Mouse (Mus musculus): ENCODE results near the gene Kirrel3. TPM values are rescaled to one million over a fixed set of nuclear protein-coding genes. Genes with fewer than 3 reads are reported as not detected.

Kirrel3 gene
- 0.48 and 1.0 TPM in 2 replicates for polyA plus RNA-seq (2016; fragmentation: Nextera tagmentation; extraction: Ambion mirVana)

DNA sequence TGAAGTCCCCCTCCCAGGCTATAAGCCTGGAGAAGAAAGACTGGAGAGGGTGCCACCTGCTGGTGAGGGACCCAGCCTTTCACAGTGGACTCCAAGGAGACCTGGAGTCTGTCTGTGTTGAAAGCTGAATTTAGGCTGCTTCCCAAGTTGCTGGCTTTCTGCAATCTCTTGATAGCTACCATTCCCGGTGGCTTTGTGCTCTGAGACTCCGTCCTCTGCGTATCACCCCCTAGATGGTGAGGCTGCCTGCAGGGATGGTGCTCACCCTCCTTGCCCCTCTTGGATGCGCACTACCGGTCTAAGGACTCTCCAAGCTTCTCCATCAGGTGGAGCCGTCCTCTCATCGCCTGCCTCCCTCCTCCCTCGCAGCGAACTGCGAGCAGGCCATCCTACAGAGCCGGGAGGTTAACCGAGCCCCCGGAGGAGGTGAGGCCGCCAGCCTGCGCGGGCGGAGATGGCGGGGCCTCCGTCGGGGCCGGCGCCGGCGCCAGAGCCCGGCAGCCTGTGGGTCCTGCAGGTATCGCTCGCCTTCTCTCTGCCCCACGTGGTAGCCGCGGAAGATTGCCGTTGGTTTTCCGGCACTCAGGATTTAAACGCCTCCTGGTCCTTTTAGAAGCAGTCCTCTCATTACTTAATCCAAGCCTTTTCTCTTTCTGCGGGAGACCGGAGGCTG lies at the start of gene Kirrel3:
Kirrel3 (plus strand) TSS at position 136 of the 673 bp plus-strand sequence.
- WGBS, result 1% methylated on average over 35 of the region's 35 CpGs
- Histone ChIP-seq H3K27me3 (ENCODE audit: insufficient read depth, poor library complexity, severe bottlenecking) (peaks cover 71% of the 10 kb centered on the region), H3K27ac (peak within 1 kb of the TSS; percentile 56; the same call in 1 of the 2 replicates), H3K9me3 (no peaks in the 10 kb centered on the region), H3K36me3 (no peaks in the 10 kb centered on the region), H3K4me1 (peaks cover 19% of the 10 kb centered on the region), H3K4me3 (peak within 1 kb of the TSS; percentile 66)
- peak; percentile 83 for DNase-seq (ENCODE audit: low spot score)

DNA sequence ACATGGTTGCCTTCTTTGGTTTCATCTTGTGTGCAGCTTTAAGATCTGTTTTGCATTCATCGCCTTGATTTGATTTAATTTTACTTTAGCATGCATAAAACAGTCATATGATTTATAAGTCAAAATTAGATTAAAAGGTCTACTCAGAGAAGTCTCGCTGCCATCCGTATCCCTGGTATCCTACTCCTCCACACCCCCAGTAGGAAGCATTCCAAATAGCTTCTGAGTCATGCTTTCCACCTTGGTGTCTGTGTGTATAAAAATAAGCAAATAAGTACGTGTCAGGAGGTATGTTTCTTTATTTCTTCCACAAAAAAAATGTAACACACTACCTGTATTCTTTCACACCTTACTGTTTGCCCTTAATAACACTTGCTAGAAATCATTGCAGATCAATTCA lies 45.0 kb upstream of the Kirrel3 start:
- no peak for DNase-seq (ENCODE audit: low spot score)
- H3K4me3 ChIP-seq, result no peak overlapping the region
- H3K27me3 ChIP-seq (ENCODE audit: insufficient read depth, poor library complexity, severe bottlenecking), result no peaks in the 10 kb centered on the region
- 77% methylated on average over 4 of the region's 4 CpGs for WGBS
- no peaks in the 10 kb centered on the region for H3K4me1 ChIP-seq
- H3K36me3 ChIP-seq, result no peaks in the 10 kb centered on the region
- no peaks in the 10 kb centered on the region for H3K9me3 ChIP-seq
- no peak overlapping the region for H3K27ac ChIP-seq

DNA sequence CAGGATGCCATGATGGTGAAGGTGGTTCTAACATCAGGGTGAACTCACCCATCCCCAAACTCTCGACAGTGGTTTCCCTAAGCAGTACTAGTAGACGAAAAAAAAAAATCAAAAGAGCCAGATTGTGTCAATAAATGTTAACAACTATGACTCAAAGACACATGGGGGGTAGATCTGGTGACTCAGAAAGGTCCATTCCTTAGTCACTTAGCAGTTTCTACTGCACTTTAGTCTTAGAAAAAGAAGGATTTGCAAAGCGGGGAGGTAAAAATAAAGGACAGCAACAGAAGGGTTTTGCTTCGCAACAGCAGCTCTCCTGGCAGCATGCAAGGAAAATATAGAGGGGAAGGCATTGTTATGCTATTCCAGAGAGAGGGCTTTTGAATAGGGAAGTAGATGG lies 41.7 kb upstream of the Kirrel3 start:
- Histone ChIP-seq H3K36me3 (no peaks in the 10 kb centered on the region), H3K27ac (no peak overlapping the region), H3K4me1 (no peaks in the 10 kb centered on the region), H3K9me3 (no peaks in the 10 kb centered on the region), H3K4me3 (no peak overlapping the region), H3K27me3 (ENCODE audit: insufficient read depth, poor library complexity, severe bottlenecking) (no peaks in the 10 kb centered on the region)
- no peak for DNase-seq (ENCODE audit: low spot score)
- 69% methylated on average over 4 of the region's 4 CpGs for WGBS

DNA sequence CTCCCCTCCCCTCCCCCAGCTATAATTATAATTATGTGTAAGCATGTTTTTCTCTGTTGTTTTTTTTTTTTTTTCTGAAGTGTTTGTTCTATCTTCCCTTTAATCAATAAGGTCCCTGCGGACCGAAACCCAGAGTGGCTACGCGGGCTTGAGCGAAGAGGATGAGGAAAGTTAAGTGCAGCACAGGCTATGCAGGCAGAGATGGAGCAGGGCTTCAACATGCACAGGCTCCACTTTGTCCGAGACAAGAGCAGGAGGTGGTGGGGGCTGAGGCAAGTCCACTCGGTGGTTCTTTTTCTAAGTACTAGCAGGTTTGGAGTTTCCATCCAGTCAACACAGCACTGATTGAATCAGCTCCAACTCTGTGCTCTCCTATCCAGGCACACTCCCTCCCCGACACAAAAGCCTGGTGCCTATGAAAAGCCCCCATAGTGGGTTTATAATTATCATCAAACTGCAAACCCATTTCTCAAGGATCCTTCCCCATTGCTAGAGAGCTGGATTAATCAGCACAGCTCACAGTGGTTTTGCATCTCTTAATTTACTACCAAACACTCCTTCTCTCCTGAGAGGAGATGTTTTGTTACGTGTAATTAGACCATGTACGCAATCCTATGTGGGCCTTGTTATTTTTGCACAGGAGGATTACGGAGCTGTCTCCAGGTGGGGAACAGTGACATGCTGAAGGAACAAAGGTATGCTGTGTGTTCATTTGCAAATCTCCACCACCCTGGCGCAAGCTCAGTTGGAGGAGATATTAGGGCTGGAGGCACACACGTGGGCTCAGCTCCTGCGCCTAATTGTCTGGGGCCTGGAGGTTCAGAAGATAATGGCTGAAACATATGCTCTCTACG lies 39.0 kb upstream of the Kirrel3 start:
- Histone ChIP-seq H3K27me3 (ENCODE audit: insufficient read depth, poor library complexity, severe bottlenecking) (no peaks in the 10 kb centered on the region), H3K27ac (no peak overlapping the region), H3K4me3 (no peak overlapping the region), H3K4me1 (no peaks in the 10 kb centered on the region), H3K36me3 (no peaks in the 10 kb centered on the region), H3K9me3 (no peaks in the 10 kb centered on the region)
- WGBS, result 76% methylated on average over 15 of the region's 15 CpGs
- DNase-seq (ENCODE audit: low spot score), result no peak

DNA sequence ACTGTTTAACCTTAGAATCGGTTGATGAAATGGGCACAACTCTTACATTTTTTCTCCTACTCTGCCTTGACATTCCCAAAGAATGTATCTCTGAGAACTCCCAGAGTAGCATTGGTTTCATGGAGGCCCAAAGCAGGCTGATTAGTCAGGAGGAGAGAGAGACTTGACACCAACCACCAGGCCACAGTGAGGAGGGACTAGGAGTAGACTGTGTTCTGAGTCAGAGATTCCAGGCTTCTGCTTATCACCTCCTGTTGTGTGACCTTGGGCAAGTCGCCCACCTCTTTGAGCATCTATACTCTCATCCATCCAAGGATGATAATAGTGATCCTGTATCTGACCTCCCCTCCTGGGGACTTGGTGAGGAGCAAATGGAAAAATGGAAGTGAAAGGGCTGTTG lies 38.0 kb upstream of the Kirrel3 start:
- no peaks in the 10 kb centered on the region for H3K4me1 ChIP-seq
- no peak overlapping the region for H3K4me3 ChIP-seq
- H3K27me3 ChIP-seq (ENCODE audit: insufficient read depth, poor library complexity, severe bottlenecking), result no peaks in the 10 kb centered on the region
- no peaks in the 10 kb centered on the region for H3K36me3 ChIP-seq
- H3K27ac ChIP-seq, result no peak overlapping the region
- 71% methylated on average over 2 of the region's 2 CpGs for WGBS
- no peaks in the 10 kb centered on the region for H3K9me3 ChIP-seq
- no peak for DNase-seq (ENCODE audit: low spot score)

DNA sequence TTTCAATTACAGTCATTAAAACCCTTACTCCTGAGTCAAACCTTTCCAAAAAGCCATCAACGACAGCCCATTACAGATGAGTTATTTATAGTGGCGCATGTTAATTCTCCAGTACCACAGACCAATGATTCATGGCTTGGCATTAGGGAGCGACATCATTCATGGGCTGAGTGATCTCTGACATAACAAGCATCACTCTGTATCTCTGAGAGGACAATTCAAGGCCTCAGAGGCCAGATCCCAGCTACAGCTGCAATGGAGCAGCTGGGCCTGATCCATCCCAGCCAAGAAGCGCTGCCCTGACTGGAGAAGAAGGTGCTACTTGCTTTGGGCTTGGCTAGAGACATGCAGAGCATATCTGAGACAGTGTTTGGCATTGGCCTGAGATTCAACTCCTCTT lies 37.2 kb upstream of the Kirrel3 start:
- H3K4me3 ChIP-seq, result no peak overlapping the region
- no peaks in the 10 kb centered on the region for H3K27me3 ChIP-seq (ENCODE audit: insufficient read depth, poor library complexity, severe bottlenecking)
- no peaks in the 10 kb centered on the region for H3K36me3 ChIP-seq
- DNase-seq (ENCODE audit: low spot score), result no peak
- H3K27ac ChIP-seq, result no peak overlapping the region
- 81% methylated on average over 4 of the region's 4 CpGs for WGBS
- no peaks in the 10 kb centered on the region for H3K9me3 ChIP-seq
- no peaks in the 10 kb centered on the region for H3K4me1 ChIP-seq

DNA sequence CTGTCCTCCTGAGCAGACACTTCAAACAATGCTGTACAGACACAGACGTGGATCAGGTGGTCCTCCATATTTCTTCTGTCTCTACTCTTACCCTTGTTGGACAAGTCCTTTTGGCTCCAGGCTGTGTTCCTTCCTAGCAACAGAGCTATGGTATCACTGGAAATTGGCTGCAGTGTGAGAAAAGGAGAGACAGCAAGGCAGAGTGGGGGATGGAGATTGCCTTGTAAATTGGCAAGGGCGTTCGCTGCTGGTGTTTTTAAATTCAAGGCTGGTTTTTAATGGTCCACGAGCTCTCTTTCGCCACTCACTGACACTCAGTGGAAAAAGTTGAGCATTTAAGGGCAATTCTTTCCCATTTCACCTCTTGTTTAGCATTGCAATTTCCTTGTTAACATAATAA lies 27.5 kb upstream of the Kirrel3 start:
- Histone ChIP-seq H3K27ac (no peak overlapping the region), H3K36me3 (no peaks in the 10 kb centered on the region), H3K4me1 (no peaks in the 10 kb centered on the region), H3K9me3 (no peaks in the 10 kb centered on the region), H3K4me3 (no peak overlapping the region), H3K27me3 (ENCODE audit: insufficient read depth, poor library complexity, severe bottlenecking) (no peaks in the 10 kb centered on the region)
- DNase-seq (ENCODE audit: low spot score), result no peak
- 60% methylated on average over 5 of the region's 5 CpGs for WGBS

DNA sequence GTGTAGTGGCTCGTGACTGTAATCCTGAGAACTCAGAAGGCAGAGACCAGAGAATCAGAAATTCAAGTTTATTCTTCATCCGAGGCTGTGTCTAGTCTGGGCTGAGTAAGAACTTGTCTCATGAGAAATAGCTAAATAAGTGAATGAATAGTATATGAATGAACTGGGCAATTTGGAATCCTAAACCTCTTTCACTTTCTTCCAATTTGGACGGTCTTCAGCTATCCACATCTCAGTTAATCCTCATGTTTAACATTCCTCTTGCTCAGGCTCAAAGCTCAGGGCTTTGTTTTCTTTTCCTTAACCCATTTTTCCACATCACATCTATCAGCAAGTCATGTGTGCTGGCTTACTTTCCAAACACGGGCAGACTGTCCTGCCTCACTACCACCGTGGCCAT lies 25.7 kb upstream of the Kirrel3 start:
- H3K27ac ChIP-seq, result no peak overlapping the region
- 66% methylated on average over 5 of the region's 5 CpGs for WGBS
- H3K36me3 ChIP-seq, result no peaks in the 10 kb centered on the region
- H3K4me3 ChIP-seq, result no peak overlapping the region
- no peaks in the 10 kb centered on the region for H3K4me1 ChIP-seq
- DNase-seq (ENCODE audit: low spot score), result no peak
- no peaks in the 10 kb centered on the region for H3K27me3 ChIP-seq (ENCODE audit: insufficient read depth, poor library complexity, severe bottlenecking)
- no peaks in the 10 kb centered on the region for H3K9me3 ChIP-seq

DNA sequence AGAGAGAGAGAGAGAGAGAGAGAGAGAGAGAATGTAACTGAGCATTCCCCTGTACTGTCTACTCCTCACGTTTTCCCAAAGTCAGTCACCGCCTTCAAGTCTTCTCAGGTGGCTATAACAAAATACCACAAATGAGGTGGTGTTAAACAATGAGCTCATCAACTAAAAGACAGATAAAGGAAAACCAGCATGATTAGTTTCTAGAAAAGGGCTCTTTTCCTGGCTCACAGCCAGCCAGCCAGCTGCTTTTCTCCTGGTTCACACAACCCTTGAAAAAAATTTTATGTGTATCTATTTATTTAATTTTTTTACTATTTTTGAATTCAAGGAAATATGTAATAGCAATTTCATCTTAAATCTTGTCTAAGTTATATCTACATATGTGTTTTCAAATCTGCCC lies 22.0 kb upstream of the Kirrel3 start:
- Histone ChIP-seq H3K27me3 (ENCODE audit: insufficient read depth, poor library complexity, severe bottlenecking) (no peaks in the 10 kb centered on the region), H3K9me3 (no peaks in the 10 kb centered on the region), H3K4me1 (no peaks in the 10 kb centered on the region), H3K4me3 (no peak overlapping the region), H3K36me3 (no peaks in the 10 kb centered on the region), H3K27ac (no peak overlapping the region)
- 57% methylated on average over 2 of the region's 2 CpGs for WGBS
- no peak for DNase-seq (ENCODE audit: low spot score)

DNA sequence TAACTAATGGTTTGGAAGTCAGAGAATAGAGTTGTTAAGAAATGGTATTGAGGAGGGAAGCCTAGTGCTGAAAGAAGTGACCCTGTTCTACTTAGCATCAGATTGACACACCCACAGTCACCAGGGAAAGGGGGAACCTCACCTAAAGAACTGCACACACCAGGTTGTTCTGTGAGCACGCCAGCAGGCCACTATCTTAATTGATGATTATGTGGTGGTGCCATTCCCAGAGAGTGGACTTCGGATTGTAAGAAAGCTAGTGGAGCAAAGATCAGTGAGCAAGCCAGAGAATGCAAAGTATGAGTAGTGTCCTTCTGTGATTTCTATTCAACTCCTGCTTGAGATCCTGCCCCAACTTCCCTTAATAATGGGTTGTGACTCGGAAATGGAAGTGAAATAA lies 19.6 kb upstream of the Kirrel3 start:
- WGBS, result 48% methylated on average over 3 of the region's 3 CpGs
- Histone ChIP-seq H3K4me1 (no peaks in the 10 kb centered on the region), H3K4me3 (no peak overlapping the region), H3K9me3 (no peaks in the 10 kb centered on the region), H3K27ac (no peak overlapping the region), H3K27me3 (ENCODE audit: insufficient read depth, poor library complexity, severe bottlenecking) (no peaks in the 10 kb centered on the region), H3K36me3 (no peaks in the 10 kb centered on the region)
- no peak for DNase-seq (ENCODE audit: low spot score)

DNA sequence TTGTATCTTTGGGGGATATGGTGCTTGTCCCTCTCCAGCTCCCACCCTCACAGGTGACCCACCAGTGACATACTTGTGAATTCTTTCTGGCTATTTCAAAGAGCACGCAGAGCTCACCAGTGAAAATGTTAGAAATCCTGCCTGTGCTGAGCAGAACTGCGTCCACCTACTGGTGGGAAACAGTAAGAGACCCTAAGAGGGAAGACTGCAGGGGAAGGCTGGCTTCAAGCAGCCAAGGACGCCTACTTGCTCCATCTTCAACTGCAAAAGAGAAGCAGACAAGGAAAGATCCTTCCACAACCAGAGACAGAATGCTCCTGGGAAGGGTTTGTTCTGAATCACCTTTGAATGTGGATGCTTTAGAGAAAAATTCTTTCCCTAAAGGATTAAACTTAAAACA lies 16.5 kb upstream of the Kirrel3 start:
- no peak overlapping the region for H3K4me3 ChIP-seq
- no peaks in the 10 kb centered on the region for H3K27me3 ChIP-seq (ENCODE audit: insufficient read depth, poor library complexity, severe bottlenecking)
- no peaks in the 10 kb centered on the region for H3K36me3 ChIP-seq
- no peak for DNase-seq (ENCODE audit: low spot score)
- H3K9me3 ChIP-seq, result no peaks in the 10 kb centered on the region
- no peak overlapping the region for H3K27ac ChIP-seq
- 81% methylated on average over 3 of the region's 3 CpGs for WGBS
- H3K4me1 ChIP-seq, result no peaks in the 10 kb centered on the region

DNA sequence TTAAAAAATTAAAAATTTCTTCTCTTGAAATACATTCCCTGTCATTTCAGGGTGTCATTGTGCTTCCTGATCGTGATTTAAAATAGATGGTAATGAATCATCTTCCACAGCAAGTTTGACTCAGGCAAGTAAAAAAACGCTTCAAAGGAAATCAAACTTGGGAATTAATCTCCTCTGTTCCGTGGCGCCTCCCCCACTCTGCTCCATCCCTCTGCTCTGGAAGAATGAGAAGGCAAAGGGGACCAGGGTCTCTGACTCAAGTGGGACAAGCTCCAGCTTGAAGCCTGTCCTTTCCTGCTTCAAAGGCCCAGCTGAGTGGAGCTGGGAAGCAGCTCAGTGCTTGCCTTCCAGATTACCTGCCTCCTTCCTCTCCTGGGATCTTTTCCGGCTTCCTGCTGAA lies 9.5 kb upstream of the Kirrel3 start:
- no peak overlapping the region for H3K27ac ChIP-seq
- 48% methylated on average over 5 of the region's 5 CpGs for WGBS
- H3K4me1 ChIP-seq, result no peaks in the 10 kb centered on the region
- H3K36me3 ChIP-seq, result no peaks in the 10 kb centered on the region
- no peaks in the 10 kb centered on the region for H3K9me3 ChIP-seq
- no peak overlapping the region for H3K4me3 ChIP-seq
- no peak for DNase-seq (ENCODE audit: low spot score)
- 0 out of 2 replicates have a peak, but pooled peaks cover 6% of the 10 kb centered on the region for H3K27me3 ChIP-seq (ENCODE audit: insufficient read depth, poor library complexity, severe bottlenecking)

DNA sequence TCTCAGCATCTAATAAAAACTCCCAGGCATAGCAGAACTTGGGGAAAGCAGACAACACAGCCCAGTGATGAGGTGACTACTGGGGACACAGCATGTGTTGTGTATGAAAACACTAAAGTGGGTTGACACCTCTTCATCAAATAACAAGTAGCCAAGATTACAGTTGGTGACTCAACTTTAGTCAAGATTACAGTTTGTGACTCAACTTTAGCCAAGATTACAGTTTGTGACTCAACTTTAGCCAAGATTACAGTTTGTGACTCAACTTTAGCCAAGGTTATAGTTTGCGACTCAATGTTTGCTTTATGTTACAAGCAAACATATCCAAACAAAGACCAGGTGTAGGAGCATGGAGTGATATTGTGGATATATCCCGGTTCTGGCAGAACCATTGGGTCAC lies 7.2 kb upstream of the Kirrel3 start:
- no peaks in the 10 kb centered on the region for H3K36me3 ChIP-seq
- no peaks in the 10 kb centered on the region for H3K4me1 ChIP-seq
- no peak for DNase-seq (ENCODE audit: low spot score)
- no peaks in the 10 kb centered on the region for H3K9me3 ChIP-seq
- H3K27me3 ChIP-seq (ENCODE audit: insufficient read depth, poor library complexity, severe bottlenecking), result peaks cover 10% of the 10 kb centered on the region; the same call in 1 of the 2 replicates
- 66% methylated on average over 2 of the region's 2 CpGs for WGBS
- no peak overlapping the region for H3K4me3 ChIP-seq
- H3K27ac ChIP-seq, result no peak overlapping the region
